Mouse (Mus musculus): ENCODE results near the gene Gabbr1.
A peak's percentile ranks its signal among the peaks of the same experiment; 100 is the strongest.

Gene Gabbr1

GRCm38 (mm10) chr17:37072730-37073276 is 27.0 kb downstream of the Gabbr1 start:
- DNase-seq (ENCODE audit: extremely low spot score, low spot score) = no peak

- no peak for DNase-seq (ENCODE audit: extremely low spot score, low spot score)
Observed at GRCm38 (mm10) chr17:37075181-37075580, 29.4 kb downstream of the Gabbr1 start.

GRCm38 (mm10) chr17:37075766-37076165 is 30.0 kb downstream of the Gabbr1 start:
- no peak for DNase-seq (ENCODE audit: extremely low spot score, low spot score)

- no peak for DNase-seq (ENCODE audit: extremely low spot score, low spot score)
Observed at GRCm38 (mm10) chr17:37078193-37078592, 32.4 kb downstream of the Gabbr1 start.

- DNase-seq (ENCODE audit: extremely low spot score, low spot score) = no peak
Observed at GRCm38 (mm10) chr17:37078990-37079389, 33.2 kb downstream of the Gabbr1 start.

GRCm38 (mm10) chr17:37080119-37080518 is 34.4 kb downstream of the Gabbr1 start:
- no peak for DNase-seq (ENCODE audit: extremely low spot score, low spot score)

GRCm38 (mm10) chr17:37081659-37082058 is 35.9 kb downstream of the Gabbr1 start:
- DNase-seq (ENCODE audit: extremely low spot score, low spot score) = no peak

- DNase-seq (ENCODE audit: extremely low spot score, low spot score) = peak; percentile 76
Observed at GRCm38 (mm10) chr17:37083327-37083726, 37.6 kb downstream of the Gabbr1 start.

- DNase-seq (ENCODE audit: extremely low spot score, low spot score) = no peak
Observed at GRCm38 (mm10) chr17:37084632-37085031, 38.9 kb downstream of the Gabbr1 start.

GRCm38 (mm10) chr17:37085545-37085944 is 39.8 kb downstream of the Gabbr1 start:
- no peak for DNase-seq (ENCODE audit: extremely low spot score, low spot score)

GRCm38 (mm10) chr17:37088399-37088798 is 42.6 kb downstream of the Gabbr1 start, which contains the start of gene Olfr90:
Gene Olfr90 (minus strand): TSS chr17:37088499.
- DNase-seq (ENCODE audit: extremely low spot score, low spot score) = no peak

GRCm38 (mm10) chr17:37092198-37092597 is 46.4 kb downstream of the Gabbr1 start:
- no peak for DNase-seq (ENCODE audit: extremely low spot score, low spot score)

GRCm38 (mm10) chr17:37093289-37093688 is 47.5 kb downstream of the Gabbr1 start:
- no peak for DNase-seq (ENCODE audit: extremely low spot score, low spot score)

GRCm38 (mm10) chr17:37098178-37098577 is 52.4 kb downstream of the Gabbr1 start, which contains the start of gene Olfr91:
Gene Olfr91 (minus strand): TSS chr17:37098278.
- no peak for DNase-seq (ENCODE audit: extremely low spot score, low spot score)

GRCm38 (mm10) chr17:37119988-37120387 is 74.2 kb downstream of the Gabbr1 start, which contains the start of gene Olfr92:
Gene Olfr92 (minus strand): TSS chr17:37120088.
- no peak for DNase-seq (ENCODE audit: extremely low spot score, low spot score)

Measured in neural tube, embryonic 10.5 days (tissue).